Mouse (Mus musculus): ENCODE measurements around the gene Gfpt1.

DNA sequence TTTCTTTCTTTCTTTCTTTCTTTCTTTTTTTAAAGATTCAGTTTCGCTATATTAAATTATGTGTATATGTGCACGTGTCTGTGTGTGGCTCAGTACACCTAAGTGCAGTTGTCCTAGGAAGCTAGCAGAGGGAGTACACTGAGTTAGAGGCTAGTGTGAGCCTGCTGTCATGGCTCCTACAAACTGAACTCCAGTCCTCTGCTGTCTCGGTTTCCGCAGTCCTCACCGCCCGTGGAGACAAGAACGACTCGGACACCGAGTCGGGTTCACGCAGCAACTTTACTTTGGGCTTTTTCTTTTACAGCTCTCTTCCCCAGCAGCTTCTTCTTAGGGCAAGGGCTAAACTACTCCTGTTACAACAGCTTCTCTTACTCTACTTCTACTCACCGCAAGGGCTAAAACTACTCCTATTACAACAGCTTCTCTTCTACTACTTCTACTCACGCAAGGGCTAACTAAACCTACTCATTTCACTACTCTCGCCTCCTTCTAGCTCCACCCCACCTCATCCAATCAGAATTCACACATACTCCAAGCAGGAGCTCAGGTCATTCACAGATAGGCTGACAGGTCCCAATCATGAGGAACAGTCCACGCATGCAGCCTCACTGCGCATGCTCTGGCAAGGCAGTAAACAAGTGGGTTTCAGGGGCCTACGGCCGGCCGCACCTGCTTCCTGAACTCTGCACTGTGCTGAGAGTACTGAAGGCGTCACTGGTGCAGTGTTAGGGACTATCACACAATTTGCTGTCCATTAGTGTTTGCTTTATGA is 76.6 kb downstream of the Gfpt1 start:
- TF ChIP-seq GATA1 (IDR thresholded peaks at IDR 0.05; ENCODE audit: borderline replicate concordance, low read length) (no peak), FLI1 (IDR thresholded peaks at IDR 0.05; ENCODE audit: low read length) (no peak)
